Mouse (Mus musculus): ENCODE results near the gene G0s2. TPM values are rescaled to one million over a fixed set of nuclear protein-coding genes. Genes with fewer than 3 reads are reported as not detected.

The G0s2 gene
- polyA plus RNA-seq, 1 experiment from 2014 or later: 7.9 TPM

Other genes with a start within 250 kb of the G0s2 start
- 6.3 and 6.4 TPM in 2 replicates for gene Syt14, start 237.4 kb downstream of the G0s2 start, polyA plus RNA-seq (2014; fragmentation: Nextera tagmentation; extraction: Ambion mirVana)
- 8.5 and 10.7 TPM in 2 replicates for gene Diexf, start 142.9 kb downstream of the G0s2 start, polyA plus RNA-seq (2014; fragmentation: Nextera tagmentation; extraction: Ambion mirVana)
- 1.5 and 2.8 TPM in 2 replicates for gene Irf6, start 120.1 kb downstream of the G0s2 start, polyA plus RNA-seq (2014; fragmentation: Nextera tagmentation; extraction: Ambion mirVana)
- gene A130010J15Rik, start 105.2 kb downstream of the G0s2 start, polyA plus RNA-seq (2014; fragmentation: Nextera tagmentation; extraction: Ambion mirVana): 14.9 and 17.9 TPM in 2 replicates
- gene Traf3ip3, start 71.5 kb downstream of the G0s2 start, polyA plus RNA-seq (2014; fragmentation: Nextera tagmentation; extraction: Ambion mirVana): 0.77 and 1.4 TPM in 2 replicates
- 0.11 TPM in 1 of 2 replicates, not detected in the other for gene Lamb3, start 65.5 kb downstream of the G0s2 start, polyA plus RNA-seq (2014; fragmentation: Nextera tagmentation; extraction: Ambion mirVana)
- 0.23 TPM in 1 of 2 replicates, not detected in the other for gene Hsd11b1, start 9.1 kb downstream of the G0s2 start, polyA plus RNA-seq (2014; fragmentation: Nextera tagmentation; extraction: Ambion mirVana)
- 17.1 and 20.1 TPM in 2 replicates for gene Camk1g, start 97.1 kb upstream of the G0s2 start, polyA plus RNA-seq (2014; fragmentation: Nextera tagmentation; extraction: Ambion mirVana)